Mouse (Mus musculus) liver, embryonic 13.5 days (tissue): ENCODE results near the gene Gpt2. TPM values are rescaled to one million over a fixed set of nuclear protein-coding genes. Genes with fewer than 3 reads are reported as not detected.

ENCODE experiments used
- ATAC-seq: fragments of 200-750 bp; cut with Nextera tagmentation; 2 replicates; pipeline ENCODE4 v1.8.0; 2017; ENCODE audit warnings: low read depth, mild to moderate bottlenecking, moderate number of reproducible peaks, moderate library complexity
- DNase-seq: peaks from one replicate; pipeline ENCODE4 v3.0.0; 2022
- H3K27ac ChIP-seq: fragments of 300-500 bp; sonication (generic); 2 replicates; pipeline ENCODE4 v1.5.1; 2015; ENCODE audit warnings: moderate library complexity, mild to moderate bottlenecking, inconsistent platforms
- H3K27me3 ChIP-seq: fragments of 300-500 bp; sonication (generic); 2 replicates; pipeline ENCODE4 v1.6.1; 2015; ENCODE audit warnings: mild to moderate bottlenecking, inconsistent platforms
- H3K36me3 ChIP-seq: fragments of 300-500 bp; sonication (generic); 2 replicates; pipeline ENCODE4 v1.6.1; 2015; ENCODE audit warnings: mild to moderate bottlenecking, inconsistent platforms
- H3K4me1 ChIP-seq: fragments of 300-500 bp; sonication (generic); replicated peaks from 2 replicates; pipeline ENCODE4 v1.6.1; 2015; ENCODE audit warnings: inconsistent platforms
- H3K4me2 ChIP-seq: fragments of 300-500 bp; sonication (generic); 2 replicates; pipeline ENCODE4 v1.6.1; 2015; ENCODE audit warnings: inconsistent platforms, mild to moderate bottlenecking, moderate library complexity
- H3K4me3 ChIP-seq: fragments of 300-500 bp; sonication (generic); replicated peaks from 2 replicates; pipeline ENCODE4 v1.5.1; 2015; ENCODE audit warnings: mild to moderate bottlenecking, inconsistent platforms
- H3K9ac ChIP-seq: fragments of 300-500 bp; sonication (generic); 2 replicates; pipeline ENCODE4 v1.6.1; 2015; ENCODE audit warnings: mild to moderate bottlenecking, inconsistent platforms
- H3K9me3 ChIP-seq: fragments of 300-500 bp; sonication (generic); replicated peaks from 2 replicates; pipeline ENCODE4 v1.6.1; 2016; ENCODE audit warnings: inconsistent platforms
- WGBS: fragments of 180-500 bp; shearing (Covaris S2); methylation state at CpG from one replicate; pipeline ENCODE4 v1.1.7; 2015; ENCODE audit not compliant: insufficient replicate concordance; 5-methylcytosine and 5-hydroxymethylcytosine counted together
- polyA plus RNA-seq: library from polyadenylated mRNA; unstranded; fragments of >200 nt; fragmentation: Nextera tagmentation; extraction: Ambion mirVana; gene quantifications from 2 replicates; pipeline ENCODE4 v1.2.1, GENCODE M21; 2015

The Gpt2 gene
- polyA plus RNA-seq, 1 experiment from 2014 or later, result 13.5 TPM

DNA sequence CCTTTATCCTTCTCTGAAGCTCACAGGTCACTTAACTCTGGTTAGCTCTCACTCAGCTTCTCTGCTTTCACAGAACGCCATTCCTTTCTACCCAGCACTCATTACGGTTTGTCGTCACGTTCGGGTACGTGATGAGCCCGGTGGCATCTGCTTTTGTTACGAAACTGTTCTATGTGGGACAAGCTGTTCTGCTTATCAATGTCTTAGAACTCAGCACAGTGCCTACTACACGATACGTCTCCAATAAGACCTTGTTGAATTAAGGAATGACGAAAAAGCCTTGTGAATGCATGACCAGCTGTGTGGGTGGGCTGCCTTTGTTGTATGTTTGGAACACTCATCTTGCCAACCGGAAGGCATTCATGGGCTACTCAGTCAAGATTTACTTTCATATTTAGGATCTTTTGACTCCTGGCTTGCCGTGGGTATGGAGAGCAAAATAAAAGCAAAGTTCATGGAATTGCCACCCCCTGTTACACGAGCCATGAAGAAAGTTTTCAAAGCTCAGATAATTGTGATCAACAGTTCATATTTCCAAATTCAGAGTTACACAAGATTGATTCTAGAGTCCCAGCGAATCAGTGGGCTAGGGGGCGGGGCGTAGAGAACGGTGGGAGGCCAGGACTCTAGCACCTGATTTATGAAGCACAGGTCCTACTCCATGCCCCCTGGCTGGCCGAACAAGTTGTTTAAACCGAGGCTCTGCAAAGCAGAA lies 4.3 kb upstream of the Gpt2 start:
- H3K9ac ChIP-seq, result no peak overlapping the region
- H3K9me3 ChIP-seq, result no peaks in the 10 kb centered on the region
- peaks cover 7% of the 10 kb centered on the region for H3K27me3 ChIP-seq
- H3K36me3 ChIP-seq, result no peaks in the 10 kb centered on the region
- DNase-seq, result no peak
- peaks cover 11% of the 10 kb centered on the region for H3K4me1 ChIP-seq
- no peak overlapping the region for H3K27ac ChIP-seq
- no peak overlapping the region for H3K4me3 ChIP-seq
- no peak overlapping the region for H3K4me2 ChIP-seq
- ATAC-seq, result no peak
- 68% methylated on average over 20 of the region's 20 CpGs for WGBS

DNA sequence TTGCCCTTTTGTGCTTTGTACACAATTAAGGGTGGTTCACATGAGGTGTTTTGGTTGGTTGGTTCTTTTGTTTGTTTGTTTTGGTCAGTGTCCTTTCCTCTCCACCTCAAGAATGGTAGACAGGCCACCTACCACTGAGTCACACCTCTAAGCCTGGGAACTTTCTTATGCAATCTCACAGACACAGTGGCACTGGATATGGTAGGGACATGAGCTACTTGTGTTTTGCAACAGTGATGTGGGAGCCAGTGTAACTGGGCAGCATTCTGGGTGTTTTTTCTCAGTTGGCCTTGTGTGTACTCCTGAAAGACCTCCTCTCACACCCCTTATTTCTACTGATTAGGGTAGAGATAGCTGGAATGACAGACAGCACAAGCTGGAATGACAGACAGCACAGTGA lies 3.7 kb upstream of the Gpt2 start:
- no peak overlapping the region for H3K27ac ChIP-seq
- no peak overlapping the region for H3K4me3 ChIP-seq
- H3K4me2 ChIP-seq, result no peak overlapping the region
- H3K36me3 ChIP-seq, result no peaks in the 10 kb centered on the region
- peaks cover 17% of the 10 kb centered on the region for H3K4me1 ChIP-seq
- peaks cover 13% of the 10 kb centered on the region for H3K27me3 ChIP-seq
- H3K9me3 ChIP-seq, result no peaks in the 10 kb centered on the region
- DNase-seq, result no peak
- H3K9ac ChIP-seq, result no peak overlapping the region
- ATAC-seq, result no peak

DNA sequence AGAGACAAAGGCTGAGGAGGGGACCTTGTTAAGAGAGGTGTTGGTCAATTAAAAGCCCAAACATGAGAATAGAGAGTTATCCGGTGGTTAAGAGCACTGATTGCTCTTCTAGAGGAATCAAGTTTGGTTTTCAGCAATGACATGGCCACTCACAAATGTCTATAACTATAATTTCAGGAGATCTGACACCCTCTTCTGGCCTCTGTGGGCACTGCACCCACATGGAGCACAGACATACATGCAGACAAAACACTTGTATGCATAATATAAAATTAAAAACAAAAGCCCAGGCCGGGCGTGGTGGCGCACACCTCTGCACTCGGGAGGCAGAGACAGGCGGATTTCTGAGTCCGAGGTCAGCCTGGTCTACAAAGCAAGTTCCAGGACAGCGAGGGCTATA lies 2.8 kb upstream of the Gpt2 start:
- no peak overlapping the region for H3K9ac ChIP-seq
- no peaks in the 10 kb centered on the region for H3K36me3 ChIP-seq
- H3K27ac ChIP-seq, result no peak overlapping the region
- WGBS, result 77% methylated on average over 8 of the region's 8 CpGs
- no peaks in the 10 kb centered on the region for H3K9me3 ChIP-seq
- H3K4me2 ChIP-seq, result no peak overlapping the region
- DNase-seq, result no peak
- peaks cover 19% of the 10 kb centered on the region for H3K4me1 ChIP-seq
- no peak overlapping the region for H3K4me3 ChIP-seq
- peaks cover 16% of the 10 kb centered on the region for H3K27me3 ChIP-seq
- no peak for ATAC-seq

DNA sequence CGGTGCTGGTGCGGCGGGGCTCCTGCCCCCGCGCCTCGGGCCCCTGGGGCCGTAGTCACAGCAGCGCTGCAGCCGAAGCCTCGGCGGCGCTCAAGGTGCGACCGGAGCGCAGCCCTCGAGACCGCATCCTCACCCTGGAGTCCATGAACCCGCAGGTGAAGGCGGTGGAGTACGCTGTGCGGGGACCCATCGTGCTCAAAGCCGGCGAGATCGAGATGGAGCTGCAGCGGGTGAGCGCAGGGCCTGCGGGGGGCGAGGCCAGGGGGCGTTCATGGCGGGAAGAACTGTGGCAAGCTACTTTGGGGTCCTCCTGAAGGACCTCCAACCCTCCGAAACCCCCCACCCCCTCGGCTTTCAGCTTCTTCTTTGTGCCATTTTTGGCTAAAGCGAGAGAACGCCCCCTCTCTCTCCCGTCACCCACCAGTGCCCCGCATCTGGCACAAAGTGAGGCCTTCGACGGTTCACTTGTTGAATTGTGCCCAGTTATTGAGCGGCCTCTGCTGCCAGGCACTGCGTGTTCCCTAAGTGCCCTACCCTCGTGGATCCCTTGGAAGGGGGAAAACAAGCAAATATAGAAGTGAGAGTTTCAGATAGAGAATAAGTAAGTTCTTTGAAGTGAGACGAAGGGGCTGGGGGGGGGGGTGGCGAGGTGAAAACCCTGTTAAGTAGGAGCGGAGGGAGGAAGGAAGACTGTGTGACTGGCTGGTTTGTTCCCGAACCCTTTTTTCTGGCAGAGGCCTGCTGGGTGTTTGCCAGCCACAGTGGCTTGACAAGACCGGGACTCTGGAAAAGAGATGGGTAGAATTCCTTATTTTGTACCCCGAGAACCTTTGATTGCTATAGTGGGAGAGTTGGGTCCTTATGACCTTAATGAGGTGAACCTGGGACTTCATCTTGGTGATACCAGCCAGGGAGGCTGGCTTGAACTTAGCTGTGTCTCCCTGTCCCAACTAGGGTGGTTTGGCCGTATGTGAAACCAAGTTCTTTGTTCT lies 860 bp downstream of the Gpt2 start:
- H3K9ac ChIP-seq, result peak overlapping the region; percentile 73
- peaks cover 19% of the 10 kb centered on the region for H3K27me3 ChIP-seq
- no peaks in the 10 kb centered on the region for H3K9me3 ChIP-seq
- WGBS, result 10% methylated on average over 48 of the region's 49 CpGs
- H3K36me3 ChIP-seq, result no peaks in the 10 kb centered on the region
- H3K4me3 ChIP-seq, result peak overlapping the region; percentile 72
- DNase-seq (no peak), ATAC-seq (no peak)
- H3K4me2 ChIP-seq, result peak overlapping the region; percentile 92
- H3K4me1 ChIP-seq, result peaks cover 29% of the 10 kb centered on the region
- no peak overlapping the region for H3K27ac ChIP-seq

DNA sequence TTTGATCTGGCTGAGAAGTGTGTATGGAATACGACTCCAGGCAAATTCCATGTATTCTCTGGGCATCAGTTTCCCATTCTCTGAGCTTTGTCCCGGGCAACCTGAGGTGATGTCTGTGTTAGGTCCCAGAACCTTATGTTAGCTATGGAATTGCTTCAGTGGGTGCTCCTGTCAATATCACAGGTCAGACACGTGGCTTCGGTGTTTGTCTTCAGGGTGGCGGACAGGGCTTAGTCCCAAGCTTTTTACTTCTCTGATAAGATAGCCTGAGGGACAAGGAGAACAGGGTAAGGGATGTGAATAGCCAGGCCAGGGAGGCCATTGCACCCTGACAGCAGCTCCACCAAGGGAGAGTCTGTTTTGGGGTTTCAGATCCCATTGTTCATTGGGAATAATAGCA lies 3.7 kb downstream of the Gpt2 start:
- WGBS, result 54% methylated on average over 5 of the region's 5 CpGs

DNA sequence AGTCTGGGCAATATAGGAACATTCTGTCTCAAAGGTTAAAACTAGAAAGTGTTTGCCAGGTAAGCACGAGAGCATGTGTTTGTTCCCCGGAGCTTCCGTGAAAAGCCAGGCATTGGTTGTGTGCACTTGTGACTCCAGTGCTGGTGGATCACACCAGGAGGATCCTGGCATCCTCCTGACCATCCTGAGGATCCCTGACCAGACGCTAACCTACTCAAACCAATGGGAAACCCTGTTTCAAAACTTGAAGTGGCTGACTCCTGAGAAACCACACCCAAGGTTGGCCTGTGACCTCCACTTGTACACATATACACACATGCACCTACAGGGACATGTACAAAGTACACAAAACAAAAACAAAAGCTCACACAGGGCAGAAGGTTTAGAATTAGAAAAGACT lies 4.4 kb downstream of the Gpt2 start:
- DNase-seq (no peak), ATAC-seq (no peak)
- Histone ChIP-seq H3K4me1 (peaks cover 40% of the 10 kb centered on the region), H3K27me3 (peaks cover 19% of the 10 kb centered on the region), H3K9ac (no peak overlapping the region), H3K27ac (no peak overlapping the region), H3K4me3 (no peak overlapping the region), H3K4me2 (no peak overlapping the region), H3K36me3 (no peaks in the 10 kb centered on the region), H3K9me3 (no peaks in the 10 kb centered on the region)
- WGBS, result 72% methylated on average over 4 of the region's 4 CpGs

More for the DNA sequence above, 3.7 kb downstream of the Gpt2 start:
- ATAC-seq (no peak), DNase-seq (no peak)
- H3K27me3 ChIP-seq, result peaks cover 19% of the 10 kb centered on the region
- no peaks in the 10 kb centered on the region for H3K36me3 ChIP-seq
- no peak overlapping the region for H3K4me2 ChIP-seq
- no peak overlapping the region for H3K27ac ChIP-seq
- no peaks in the 10 kb centered on the region for H3K9me3 ChIP-seq
- no peak overlapping the region for H3K4me3 ChIP-seq
- H3K4me1 ChIP-seq, result peaks cover 41% of the 10 kb centered on the region
- H3K9ac ChIP-seq, result no peak overlapping the region

DNA sequence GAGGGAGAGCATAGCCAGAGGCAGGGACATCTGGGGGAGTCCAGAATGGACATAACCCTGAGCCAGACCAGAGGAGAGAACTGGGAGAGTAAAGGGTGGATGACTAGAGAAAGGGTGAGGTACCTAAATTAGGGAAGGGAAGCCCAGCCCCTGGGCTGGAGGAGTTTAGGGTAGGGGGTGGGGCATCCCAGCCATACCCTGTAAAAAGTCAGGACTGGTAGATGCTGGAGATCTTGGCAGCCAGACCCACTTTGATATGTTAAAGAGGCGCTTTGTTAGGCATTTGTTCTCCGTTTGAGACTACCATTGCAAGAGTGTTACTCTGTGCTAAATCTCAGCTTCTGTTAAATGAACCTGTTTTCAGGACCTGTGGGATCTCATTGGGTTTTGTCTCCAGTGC lies 6.2 kb downstream of the Gpt2 start:
- peaks cover 6% of the 10 kb centered on the region for H3K27me3 ChIP-seq
- no peak overlapping the region for H3K27ac ChIP-seq
- no peak for DNase-seq
- H3K9ac ChIP-seq, result no peak overlapping the region
- H3K4me1 ChIP-seq, result peaks cover 24% of the 10 kb centered on the region
- no peaks in the 10 kb centered on the region for H3K9me3 ChIP-seq
- no peak overlapping the region for H3K4me2 ChIP-seq
- no peak for ATAC-seq
- no peak overlapping the region for H3K4me3 ChIP-seq
- H3K36me3 ChIP-seq, result no peaks in the 10 kb centered on the region
- WGBS, result 54% methylated on average over 2 of the region's 2 CpGs

DNA sequence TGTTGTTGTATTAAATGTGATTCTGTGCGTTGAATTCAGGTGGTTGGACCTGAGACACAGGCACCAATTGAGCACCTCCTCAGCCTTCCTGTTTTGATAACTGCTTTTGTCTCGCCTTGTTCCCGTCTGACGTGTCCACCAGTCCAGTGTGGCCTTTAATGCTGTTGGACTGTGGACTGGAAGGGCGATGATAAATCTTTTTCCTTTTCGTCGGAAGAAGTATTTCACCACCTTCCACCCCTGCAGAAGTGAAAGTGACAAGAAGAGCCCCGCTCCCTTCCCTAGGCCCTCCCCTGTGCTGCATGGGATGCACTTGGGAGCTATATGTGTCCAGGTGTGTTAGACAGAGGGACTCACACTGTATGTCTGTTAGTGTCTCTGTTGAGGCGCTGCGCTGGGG lies 8.1 kb downstream of the Gpt2 start:
- no peak overlapping the region for H3K27ac ChIP-seq
- no peak for ATAC-seq
- no peak overlapping the region for H3K4me2 ChIP-seq
- no peaks in the 10 kb centered on the region for H3K36me3 ChIP-seq
- no peaks in the 10 kb centered on the region for H3K27me3 ChIP-seq
- no peaks in the 10 kb centered on the region for H3K9me3 ChIP-seq
- H3K4me3 ChIP-seq, result no peak overlapping the region
- H3K9ac ChIP-seq, result no peak overlapping the region
- peaks cover 14% of the 10 kb centered on the region for H3K4me1 ChIP-seq
- WGBS, result 74% methylated on average over 10 of the region's 10 CpGs
- DNase-seq, result no peak

DNA sequence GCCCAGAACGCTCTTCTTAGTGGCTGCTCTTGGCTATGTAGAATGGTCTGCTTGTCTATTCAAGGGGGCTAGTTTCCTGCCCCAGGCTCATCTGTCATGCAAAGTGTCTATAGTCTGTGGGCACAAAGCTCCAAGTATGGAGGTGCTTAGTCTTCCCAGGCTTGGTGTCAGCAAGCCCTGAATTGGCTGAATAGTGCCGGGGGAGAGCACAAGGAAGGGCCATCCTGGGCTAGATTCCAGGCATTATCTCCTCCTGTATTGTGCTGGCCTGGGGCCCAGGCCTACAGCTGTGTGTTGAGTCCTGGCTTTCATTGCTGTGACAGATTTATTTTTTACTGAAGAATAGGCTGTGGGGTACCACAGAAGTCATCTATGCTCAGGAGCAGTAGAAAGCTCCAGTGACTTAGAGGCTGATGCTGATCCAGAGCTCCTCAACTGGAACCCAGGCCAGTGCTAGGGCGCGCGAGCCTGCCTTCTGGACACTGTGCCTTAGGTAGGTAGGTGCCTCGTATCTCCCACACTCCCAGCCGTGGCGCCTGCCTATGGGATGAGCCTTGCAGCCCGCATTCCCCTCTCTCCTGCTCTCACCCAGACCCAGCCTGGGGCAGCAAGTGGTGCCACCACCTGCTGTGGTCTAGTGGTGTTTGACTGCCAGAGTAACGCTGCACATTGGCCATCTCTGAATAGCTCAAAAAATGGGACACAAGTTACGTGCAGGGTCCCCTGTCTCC lies 8.7 kb downstream of the Gpt2 start:
- Histone ChIP-seq H3K36me3 (no peaks in the 10 kb centered on the region), H3K27ac (no peak overlapping the region), H3K27me3 (no peaks in the 10 kb centered on the region), H3K4me1 (peaks cover 15% of the 10 kb centered on the region), H3K4me3 (no peak overlapping the region), H3K9ac (no peak overlapping the region), H3K9me3 (no peaks in the 10 kb centered on the region), H3K4me2 (no peak overlapping the region)
- WGBS, result 78% methylated on average over 11 of the region's 11 CpGs
- ATAC-seq (no peak), DNase-seq (no peak)

DNA sequence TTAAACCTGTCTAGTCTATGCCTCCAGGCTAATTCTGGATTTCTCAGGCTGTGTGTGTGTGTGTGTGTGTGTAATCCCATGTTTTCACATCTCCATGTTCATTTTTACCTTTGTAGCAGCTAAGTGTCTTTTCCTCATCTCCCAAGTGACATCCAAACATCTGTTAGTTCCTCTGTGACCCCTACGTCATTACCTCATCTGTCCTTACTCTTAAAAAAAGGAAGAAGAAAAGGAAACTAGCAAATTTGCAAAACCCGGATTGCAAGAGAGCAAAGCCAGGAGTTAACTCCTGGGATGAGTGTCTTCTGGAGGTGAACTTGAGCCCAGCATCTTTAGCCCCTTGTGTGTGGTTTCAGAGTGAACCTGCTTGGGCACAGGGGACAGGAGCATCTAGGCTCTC lies 10.0 kb downstream of the Gpt2 start:
- no peaks in the 10 kb centered on the region for H3K27me3 ChIP-seq
- 28% methylated on average over 2 of the region's 2 CpGs for WGBS
- no peak overlapping the region for H3K4me3 ChIP-seq
- no peaks in the 10 kb centered on the region for H3K9me3 ChIP-seq
- no peak for DNase-seq
- no peak overlapping the region for H3K27ac ChIP-seq
- H3K36me3 ChIP-seq, result no peaks in the 10 kb centered on the region
- ATAC-seq, result no peak
- no peak overlapping the region for H3K4me2 ChIP-seq
- peaks cover 23% of the 10 kb centered on the region for H3K4me1 ChIP-seq
- H3K9ac ChIP-seq, result no peak overlapping the region

DNA sequence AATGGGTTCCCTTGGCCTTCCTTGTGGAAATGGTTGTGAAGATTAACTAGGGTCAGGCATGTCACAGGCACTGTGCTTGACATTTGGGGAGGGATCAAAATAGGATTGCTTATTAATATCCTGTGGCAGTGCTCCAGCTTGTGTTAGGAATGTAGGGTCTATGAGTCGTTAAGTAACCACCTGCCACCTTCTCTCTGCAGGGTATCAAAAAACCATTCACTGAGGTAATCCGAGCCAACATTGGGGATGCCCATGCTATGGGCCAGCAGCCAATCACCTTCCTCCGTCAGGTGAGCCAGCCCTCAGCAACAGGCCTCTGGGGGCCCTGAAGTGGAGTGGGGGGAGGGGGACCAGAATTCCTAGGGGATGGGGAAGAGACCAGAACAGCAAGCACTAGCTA lies 10.7 kb downstream of the Gpt2 start:
- no peak for DNase-seq
- no peak for ATAC-seq
- no peak overlapping the region for H3K27ac ChIP-seq
- H3K4me1 ChIP-seq, result peaks cover 23% of the 10 kb centered on the region
- no peak overlapping the region for H3K4me3 ChIP-seq
- 55% methylated on average over 3 of the region's 3 CpGs for WGBS
- H3K36me3 ChIP-seq, result no peaks in the 10 kb centered on the region
- no peaks in the 10 kb centered on the region for H3K9me3 ChIP-seq
- H3K9ac ChIP-seq, result no peak overlapping the region
- no peaks in the 10 kb centered on the region for H3K27me3 ChIP-seq
- H3K4me2 ChIP-seq, result no peak overlapping the region
